Mouse (Mus musculus): ENCODE measurements around the gene Fam209. TPM values are rescaled to one million over a fixed set of nuclear protein-coding genes. Genes with fewer than 3 reads are reported as not detected.

Gene Fam209
- total and polyA plus RNA-seq, 3 experiments: not detected

DNA sequence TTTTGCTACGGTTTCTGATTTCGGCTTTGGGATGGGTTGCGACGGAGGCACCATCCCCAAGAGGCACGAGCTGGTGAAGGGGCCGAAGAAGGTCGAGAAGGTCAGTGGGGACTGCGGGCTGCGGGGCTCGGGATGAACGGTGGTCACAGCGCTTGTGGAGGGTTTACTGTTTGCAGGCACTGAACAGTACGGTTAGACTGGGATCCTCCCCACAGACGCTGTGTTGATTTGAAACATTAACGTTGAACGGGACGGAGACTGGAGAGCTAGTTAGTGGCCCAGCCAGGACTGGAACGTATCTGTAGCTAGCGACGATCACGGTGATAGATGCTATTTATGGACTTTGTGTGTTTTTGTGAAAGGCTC lies 31.7 kb upstream of the Fam209 start:
- H3K4me3 ChIP-seq: peak overlapping the region; percentile 74
- peak overlapping the region; percentile 54 for H3K9ac ChIP-seq (ENCODE audit: low read depth, low read length)
- H3K4me1 ChIP-seq (ENCODE audit: control insufficient read depth, insufficient read depth, low read length): peaks cover 5% of the 10 kb centered on the region
- peak overlapping the region; percentile 81 for H3K27ac ChIP-seq
- TF ChIP-seq POLR2A (IDR thresholded peaks at IDR 0.05; ENCODE audit: insufficient read depth, low read depth, low read length) (no peak), EP300 (IDR thresholded peaks at IDR 0.05; ENCODE audit: insufficient read depth, low read depth, low read length) (no peak), CTCF (IDR thresholded peaks at IDR 0.05) (no peak)
- H3K79me2 ChIP-seq (replicated peaks; ENCODE audit: control insufficient read depth, insufficient read depth, low read length): peaks cover 2% of the 10 kb centered on the region
- no peaks in the 10 kb centered on the region for H3K27me3 ChIP-seq (ENCODE audit: control insufficient read depth, insufficient read depth, low read length)
- no peak for DNase-seq
- H3K36me3 ChIP-seq (ENCODE audit: control insufficient read depth, insufficient read depth, low read length): peaks cover 2% of the 10 kb centered on the region; the same call in 1 of the 2 replicates
- intact Hi-C loops (cut with DNase I): loop anchor here (2.0 to 10.0 kb wide), 2 partner anchors 70 to 96 kb away; partner anchors contain the start of genes Aurka, Cstf1 and Fam210b
- WGBS: 1% methylated on average over 21 of the region's 21 CpGs

DNA sequence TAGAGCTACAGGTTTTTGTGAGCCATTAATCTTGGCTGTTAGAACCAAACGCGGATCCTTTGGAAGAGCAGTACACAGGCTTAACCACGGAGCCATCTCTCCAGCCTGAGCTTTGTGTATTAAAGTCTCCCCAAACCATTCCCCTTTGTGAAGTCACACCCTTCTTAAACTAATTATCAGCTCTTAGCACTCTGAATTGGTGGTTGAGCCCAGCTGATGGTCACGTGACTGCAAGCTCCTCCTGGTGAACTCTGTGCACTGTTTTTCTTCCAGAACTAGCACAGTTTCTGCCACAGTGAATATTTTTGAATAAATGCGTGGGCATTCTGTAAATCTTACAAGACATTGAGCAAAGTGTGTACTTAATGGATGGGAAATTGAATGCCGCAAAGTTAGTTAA lies 31.1 kb upstream of the Fam209 start:
- 30% methylated on average over 6 of the region's 6 CpGs for WGBS
- TF ChIP-seq POLR2A (IDR thresholded peaks at IDR 0.05; ENCODE audit: insufficient read depth, low read depth, low read length): no peak
- no peak for TF ChIP-seq EP300 (IDR thresholded peaks at IDR 0.05; ENCODE audit: insufficient read depth, low read depth, low read length)
- DNase-seq: no peak
- no peak overlapping the region for H3K9ac ChIP-seq (ENCODE audit: low read depth, low read length)
- intact Hi-C loops (cut with DNase I): loop anchor here (2.0 to 10.0 kb wide), 2 partner anchors 70 to 96 kb away; partner anchors contain the start of genes Aurka, Cstf1 and Fam210b
- no peak overlapping the region for H3K27ac ChIP-seq
- peaks cover 2% of the 10 kb centered on the region; the same call in 1 of the 2 replicates for H3K36me3 ChIP-seq (ENCODE audit: control insufficient read depth, insufficient read depth, low read length)
- H3K79me2 ChIP-seq (replicated peaks; ENCODE audit: control insufficient read depth, insufficient read depth, low read length): peaks cover 2% of the 10 kb centered on the region
- peak overlapping the region; percentile 74 for H3K4me3 ChIP-seq
- peaks cover 5% of the 10 kb centered on the region for H3K4me1 ChIP-seq (ENCODE audit: control insufficient read depth, insufficient read depth, low read length)
- no peaks in the 10 kb centered on the region for H3K27me3 ChIP-seq (ENCODE audit: control insufficient read depth, insufficient read depth, low read length)

DNA sequence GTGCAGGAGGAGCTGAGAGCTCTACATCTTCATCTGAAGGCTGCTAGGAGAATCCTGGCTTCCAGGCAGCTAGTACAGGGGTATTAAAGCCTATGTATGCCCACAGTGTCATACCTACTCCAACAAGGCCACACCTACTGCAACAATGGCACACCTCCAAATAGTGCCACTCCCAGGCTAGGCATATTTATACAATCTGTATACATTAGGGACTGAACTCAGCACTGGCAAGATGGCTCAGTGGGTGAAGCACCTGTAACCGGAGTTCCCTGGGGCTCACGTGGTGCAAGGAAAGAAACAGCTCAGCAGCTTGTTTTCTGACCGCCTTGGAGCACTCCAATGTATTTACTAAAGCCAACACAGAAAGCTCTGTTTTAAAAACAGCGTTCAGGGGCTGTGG lies 26.7 kb upstream of the Fam209 start:
- H3K27ac ChIP-seq: no peak overlapping the region
- peaks cover 2% of the 10 kb centered on the region; the same call in 1 of the 2 replicates for H3K36me3 ChIP-seq (ENCODE audit: control insufficient read depth, insufficient read depth, low read length)
- DNase-seq: no peak
- no peak overlapping the region for H3K4me3 ChIP-seq
- 95% methylated on average over 4 of the region's 4 CpGs for WGBS
- intact Hi-C loops (cut with DNase I): loop anchor here (5.0 to 10.0 kb wide), 2 partner anchors 101 to 223 kb away; partner anchors contain the start of gene Fam210b
- H3K9ac ChIP-seq (ENCODE audit: low read depth, low read length): no peak overlapping the region
- H3K79me2 ChIP-seq (replicated peaks; ENCODE audit: control insufficient read depth, insufficient read depth, low read length): peaks cover 2% of the 10 kb centered on the region
- H3K27me3 ChIP-seq (ENCODE audit: control insufficient read depth, insufficient read depth, low read length): no peaks in the 10 kb centered on the region
- H3K4me1 ChIP-seq (ENCODE audit: control insufficient read depth, insufficient read depth, low read length): peaks cover 3% of the 10 kb centered on the region; the same call in 1 of the 2 replicates
- TF ChIP-seq CTCF (IDR thresholded peaks at IDR 0.05): no peak
- no peak for TF ChIP-seq EP300 (IDR thresholded peaks at IDR 0.05; ENCODE audit: insufficient read depth, low read depth, low read length)
- TF ChIP-seq POLR2A (IDR thresholded peaks at IDR 0.05; ENCODE audit: insufficient read depth, low read depth, low read length): no peak

DNA sequence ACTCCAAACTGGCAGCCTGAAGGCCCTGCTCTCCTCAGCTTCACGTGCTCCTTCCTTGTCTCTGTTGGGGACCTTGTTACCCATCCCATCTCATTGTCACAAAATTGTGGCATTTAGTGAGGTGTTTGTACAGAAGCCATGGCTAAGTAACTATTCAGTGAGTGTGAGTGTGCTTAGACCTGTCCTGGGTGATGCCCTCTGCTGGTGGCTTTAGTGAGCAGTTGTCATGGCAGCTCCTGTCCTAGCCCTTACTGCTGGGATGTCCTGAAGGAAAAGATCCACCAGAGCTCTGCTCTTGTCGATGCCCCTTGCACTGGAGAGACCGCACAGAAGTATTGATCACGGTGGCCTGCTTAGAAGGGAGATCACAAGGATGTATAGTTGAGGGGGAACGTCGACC lies 25.0 kb upstream of the Fam209 start:
- H3K4me1 ChIP-seq (ENCODE audit: control insufficient read depth, insufficient read depth, low read length): no peaks in the 10 kb centered on the region
- intact Hi-C loops (cut with DNase I): loop anchor here (5.0 to 10.0 kb wide), 2 partner anchors 103 to 225 kb away; partner anchors contain the start of gene Fam210b
- WGBS: 89% methylated on average over 6 of the region's 6 CpGs
- H3K79me2 ChIP-seq (replicated peaks; ENCODE audit: control insufficient read depth, insufficient read depth, low read length): no peaks in the 10 kb centered on the region
- H3K9ac ChIP-seq (ENCODE audit: low read depth, low read length): no peak overlapping the region
- H3K27ac ChIP-seq: no peak overlapping the region
- TF ChIP-seq POLR2A (IDR thresholded peaks at IDR 0.05; ENCODE audit: insufficient read depth, low read depth, low read length): no peak
- peak; percentile 58 for TF ChIP-seq CTCF (IDR thresholded peaks at IDR 0.05)
- no peak overlapping the region for H3K4me3 ChIP-seq
- H3K27me3 ChIP-seq (ENCODE audit: control insufficient read depth, insufficient read depth, low read length): no peaks in the 10 kb centered on the region
- no peaks in the 10 kb centered on the region for H3K36me3 ChIP-seq (ENCODE audit: control insufficient read depth, insufficient read depth, low read length)
- DNase-seq: no peak

DNA sequence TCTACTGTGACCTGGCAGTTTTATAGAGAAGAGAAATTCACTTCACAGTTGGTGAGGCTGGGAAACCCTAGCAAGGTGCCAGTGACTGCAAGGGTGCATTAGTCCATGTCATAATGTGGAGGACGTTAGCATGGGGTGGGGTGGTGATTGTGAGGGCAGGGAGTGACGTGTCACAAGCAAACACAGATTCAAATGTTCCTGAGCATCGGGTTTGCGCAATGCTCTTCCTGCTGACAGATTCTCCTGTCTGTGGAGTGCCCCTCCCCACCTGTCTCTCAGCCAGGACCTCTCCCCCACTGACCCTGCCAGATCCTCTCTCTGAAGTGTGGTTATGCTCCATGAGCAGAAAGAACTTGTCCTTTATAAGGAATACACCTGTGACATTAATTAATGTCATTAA lies 24.0 kb upstream of the Fam209 start:
- intact Hi-C loops (cut with DNase I): loop anchor here (5.0 to 10.0 kb wide), 2 partner anchors 104 to 226 kb away; partner anchors contain the start of gene Fam210b
- Histone ChIP-seq H3K9ac (ENCODE audit: low read depth, low read length) (no peak overlapping the region), H3K27me3 (ENCODE audit: control insufficient read depth, insufficient read depth, low read length) (no peaks in the 10 kb centered on the region), H3K36me3 (ENCODE audit: control insufficient read depth, insufficient read depth, low read length) (no peaks in the 10 kb centered on the region), H3K4me3 (no peak overlapping the region), H3K27ac (no peak overlapping the region), H3K4me1 (ENCODE audit: control insufficient read depth, insufficient read depth, low read length) (no peaks in the 10 kb centered on the region), H3K79me2 (replicated peaks; ENCODE audit: control insufficient read depth, insufficient read depth, low read length) (no peaks in the 10 kb centered on the region)
- WGBS: 84% methylated on average over 4 of the region's 4 CpGs
- no peak for DNase-seq
- TF ChIP-seq EP300 (IDR thresholded peaks at IDR 0.05; ENCODE audit: insufficient read depth, low read depth, low read length) (no peak), POLR2A (IDR thresholded peaks at IDR 0.05; ENCODE audit: insufficient read depth, low read depth, low read length) (no peak), CTCF (IDR thresholded peaks at IDR 0.05) (no peak)

DNA sequence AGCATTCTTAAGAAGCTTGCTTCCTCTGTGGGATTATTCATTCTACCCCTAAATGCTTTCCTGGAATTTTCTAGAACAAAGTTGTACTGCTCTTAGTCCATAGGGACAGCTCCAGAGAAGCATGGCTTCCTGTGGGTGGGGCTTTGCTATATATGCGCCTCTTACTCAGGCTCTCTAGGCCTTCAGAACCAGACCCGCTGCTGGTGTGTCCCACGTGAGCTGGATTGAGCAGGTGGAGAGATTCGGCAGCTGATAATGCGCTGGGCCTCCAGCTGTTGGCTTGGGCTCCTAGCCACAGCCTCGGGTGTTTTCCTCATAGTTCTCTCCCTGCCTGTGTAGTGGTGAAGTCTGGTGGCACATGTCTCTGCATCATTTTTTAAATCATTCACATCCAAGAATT lies 21.7 kb upstream of the Fam209 start:
- Histone ChIP-seq H3K27me3 (ENCODE audit: control insufficient read depth, insufficient read depth, low read length) (no peaks in the 10 kb centered on the region), H3K4me3 (no peak overlapping the region), H3K36me3 (ENCODE audit: control insufficient read depth, insufficient read depth, low read length) (no peaks in the 10 kb centered on the region), H3K9ac (ENCODE audit: low read depth, low read length) (no peak overlapping the region), H3K27ac (no peak overlapping the region), H3K4me1 (ENCODE audit: control insufficient read depth, insufficient read depth, low read length) (no peaks in the 10 kb centered on the region), H3K79me2 (replicated peaks; ENCODE audit: control insufficient read depth, insufficient read depth, low read length) (no peaks in the 10 kb centered on the region)
- intact Hi-C loops (cut with DNase I): no loop called here
- no peak for DNase-seq
- TF ChIP-seq EP300 (IDR thresholded peaks at IDR 0.05; ENCODE audit: insufficient read depth, low read depth, low read length) (no peak), CTCF (IDR thresholded peaks at IDR 0.05) (no peak), POLR2A (IDR thresholded peaks at IDR 0.05; ENCODE audit: insufficient read depth, low read depth, low read length) (no peak)
- WGBS: 72% methylated on average over 6 of the region's 6 CpGs

Data from heart, adult 2 months (tissue).